Mouse (Mus musculus) NIH3T3 (cell line): ENCODE results near the gene Scyl1.

Source experiments
- DNase-seq: peaks from one replicate; pipeline ENCODE4 v3.0.0-alpha.2; 2012; ENCODE audit warnings: low read depth

Scyl1 gene

GRCm38 (mm10) chr19:5803041-5803880 lies 32.0 kb upstream of the Scyl1 start:
- DNase-seq, result peak; percentile 100

- DNase-seq, result no peak
These were observed 31.5 kb upstream of the Scyl1 start for GRCm38 (mm10) chr19:5802787-5803040.

GRCm38 (mm10) chr19:5802011-5802786 lies 31.0 kb upstream of the Scyl1 start:
- DNase-seq, result peak; percentile 99

GRCm38 (mm10) chr19:5801432-5801964 lies 30.3 kb upstream of the Scyl1 start:
- peak; percentile 48 for DNase-seq

GRCm38 (mm10) chr19:5800632-5801431 lies 29.6 kb upstream of the Scyl1 start:
- DNase-seq, result peak; percentile 76

- peak; percentile 58 for DNase-seq
These were observed 29.1 kb upstream of the Scyl1 start for GRCm38 (mm10) chr19:5800350-5800631.

GRCm38 (mm10) chr19:5799566-5800349 lies 28.5 kb upstream of the Scyl1 start:
- DNase-seq, result peak; percentile 68

- DNase-seq, result peak; percentile 78
These were observed 27.7 kb upstream of the Scyl1 start for GRCm38 (mm10) chr19:5798700-5799479.

GRCm38 (mm10) chr19:5797381-5798111 lies 26.3 kb upstream of the Scyl1 start:
- DNase-seq, result peak; percentile 78

- peak; percentile 65 for DNase-seq
These were observed 25.4 kb upstream of the Scyl1 start for GRCm38 (mm10) chr19:5796573-5797111.

- peak; percentile 64 for DNase-seq
These were observed 24.7 kb upstream of the Scyl1 start for GRCm38 (mm10) chr19:5795668-5796572.

- peak; percentile 89 for DNase-seq
These were observed 23.8 kb upstream of the Scyl1 start for GRCm38 (mm10) chr19:5794771-5795576.

GRCm38 (mm10) chr19:5793917-5794770 lies 22.9 kb upstream of the Scyl1 start:
- DNase-seq, result peak; percentile 74

GRCm38 (mm10) chr19:5793116-5793515 lies 21.9 kb upstream of the Scyl1 start:
- peak; percentile 87 for DNase-seq

- no peak for DNase-seq
These were observed 20.1 kb upstream of the Scyl1 start for GRCm38 (mm10) chr19:5791329-5791728.

- DNase-seq, result peak; percentile 63
These were observed 17.8 kb upstream of the Scyl1 start for GRCm38 (mm10) chr19:5789066-5789465.

GRCm38 (mm10) chr19:5788620-5789019 lies 17.4 kb upstream of the Scyl1 start:
- DNase-seq, result no peak
